Mouse (Mus musculus): ENCODE results near the gene Arsg.
"Not testable (repeated sequence)": the region's sequence is repeated elsewhere in the genome, so short reads cannot be mapped to it uniquely, and the experiment has no call there.

Arsg gene

GRCm38 (mm10) chr11:109468133-109468532 lies 5.0 kb upstream of the Arsg start:
- DNase-seq (ENCODE audit: low spot score in 2 of 2), result no peak

DNA sequence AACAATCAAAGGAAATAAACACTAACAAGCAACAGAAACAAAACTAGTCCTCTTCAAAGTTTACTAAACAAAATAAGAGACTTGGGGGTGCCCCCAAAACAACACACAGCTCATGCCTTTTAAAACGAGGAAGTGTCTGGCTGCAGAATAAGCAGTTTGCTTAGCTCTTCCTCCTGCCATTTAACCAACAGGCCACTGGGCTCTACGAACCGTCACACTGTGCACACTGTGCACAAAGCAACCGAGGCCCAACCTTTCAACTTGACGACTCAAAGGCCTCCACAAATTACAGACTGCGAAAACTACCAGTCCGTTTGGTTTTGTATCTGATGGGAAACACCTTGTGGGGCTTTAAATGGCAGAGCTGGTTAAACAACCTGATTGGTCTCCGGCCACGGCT lies 3.0 kb upstream of the Arsg start:
- DNase-seq (ENCODE audit: low spot score in 2 of 2), result no peak

DNA sequence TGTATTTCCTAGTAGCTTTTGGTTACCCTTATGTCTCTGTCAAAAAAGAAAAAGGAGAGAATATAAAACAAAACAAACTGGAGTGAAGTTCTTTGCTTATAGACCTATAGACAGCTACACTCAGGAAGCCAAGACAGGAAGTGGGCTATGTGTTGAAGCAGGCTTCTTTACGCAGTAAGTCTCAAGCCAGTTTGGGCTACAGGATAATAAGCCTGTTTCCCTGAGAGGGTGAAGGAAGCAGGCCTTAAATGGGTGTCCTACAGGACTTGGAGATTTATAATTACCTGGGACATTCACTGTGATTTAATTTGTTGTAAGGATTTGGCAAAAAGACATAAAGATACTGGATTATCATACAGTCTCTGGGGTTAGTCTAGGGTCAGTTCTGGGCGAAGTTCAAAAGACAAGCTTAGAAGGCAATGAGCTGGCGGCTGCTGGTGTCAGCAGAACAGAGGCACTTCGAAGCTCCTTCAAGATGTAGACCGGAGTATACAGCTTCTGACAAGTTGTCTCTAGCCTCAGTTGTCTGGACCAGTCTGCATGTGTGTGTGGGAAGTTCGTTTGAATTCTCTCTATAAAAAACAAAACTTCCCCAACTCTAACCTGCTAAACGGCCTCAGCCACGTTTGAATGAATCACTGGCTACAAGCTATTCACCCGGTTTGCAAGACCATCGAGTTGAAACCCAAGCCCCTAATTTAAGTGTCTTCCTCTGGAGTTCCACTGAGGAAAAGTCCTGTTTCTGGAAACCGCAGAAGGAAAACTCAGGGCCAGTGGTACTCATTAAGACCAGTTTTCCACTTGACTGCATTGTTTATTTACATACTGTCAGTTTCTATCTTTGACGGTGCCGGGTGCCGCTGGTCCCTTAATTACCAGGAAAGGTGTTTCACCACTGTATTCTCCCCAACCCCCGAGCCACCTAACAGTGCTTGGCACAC lies 2.0 kb upstream of the Arsg start:
- no peak for DNase-seq (ENCODE audit: low spot score in 2 of 2)

- no peak for DNase-seq (ENCODE audit: low spot score in 2 of 2)
These were observed 943 bp upstream of the Arsg start for GRCm38 (mm10) chr11:109472171-109472691.

GRCm38 (mm10) chr11:109472821-109473170 lies 378 bp upstream of the Arsg start:
- no peak for DNase-seq (ENCODE audit: low spot score in 2 of 2)

DNA sequence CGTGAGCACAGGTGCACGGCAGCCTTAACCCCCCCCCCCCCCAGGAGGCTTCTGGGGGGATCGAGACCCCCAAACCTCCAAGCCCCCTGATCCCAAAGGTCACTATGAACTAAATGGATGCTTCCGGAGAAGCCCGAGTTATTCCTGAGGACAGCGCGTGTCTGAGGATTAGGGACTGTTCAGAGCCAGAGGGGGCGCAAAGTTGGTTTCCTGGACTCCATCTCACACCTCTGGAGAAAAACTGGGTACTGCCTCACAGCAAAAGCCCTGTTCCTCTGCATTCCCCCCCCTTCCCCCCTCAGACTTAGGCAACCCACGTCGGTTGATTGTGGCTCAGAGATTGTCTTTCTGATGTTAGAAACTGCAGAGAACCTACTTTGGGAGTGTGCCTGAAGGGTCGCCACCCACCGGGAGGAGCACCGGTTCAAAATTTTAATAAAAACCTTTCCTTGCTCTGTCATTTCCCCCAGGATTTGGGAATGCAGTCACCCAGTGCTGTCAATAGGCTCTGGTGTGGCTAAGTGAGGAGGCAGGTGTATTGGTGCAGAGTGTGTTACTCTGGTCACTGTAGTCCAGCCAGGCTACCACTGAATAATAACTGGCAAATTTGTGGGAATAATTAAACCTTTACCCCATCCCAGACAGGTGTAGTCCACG lies 1.0 kb downstream of the Arsg start:
- DNase-seq (ENCODE audit: low spot score in 2 of 2), result no peak

DNA sequence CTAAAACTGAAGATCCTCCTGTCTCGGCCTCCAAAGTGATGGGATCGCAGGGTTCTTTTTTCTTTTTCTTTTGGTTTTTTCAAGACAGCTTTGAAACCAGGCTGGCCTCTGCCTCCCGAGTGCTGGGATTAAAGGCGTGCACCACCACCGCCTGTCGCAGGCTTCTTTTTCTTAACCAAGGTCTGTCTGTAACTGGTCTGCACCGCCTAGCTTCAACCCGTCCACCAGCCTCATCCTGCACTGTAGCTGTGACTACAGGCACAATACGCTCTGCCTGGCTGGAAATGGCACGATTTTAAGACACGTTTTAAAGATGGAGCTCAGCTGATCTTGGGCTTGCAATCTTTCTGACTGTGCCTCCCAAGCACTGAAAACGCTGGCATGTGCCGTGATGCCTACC lies 1.7 kb downstream of the Arsg start:
- DNase-seq (ENCODE audit: low spot score in 2 of 2), result no peak

GRCm38 (mm10) chr11:109475717-109476116 lies 2.5 kb downstream of the Arsg start:
- no peak for DNase-seq (ENCODE audit: low spot score in 2 of 2)

GRCm38 (mm10) chr11:109476241-109476640 lies 3.1 kb downstream of the Arsg start:
- DNase-seq (ENCODE audit: low spot score in 2 of 2), result no peak

- DNase-seq (ENCODE audit: low spot score in 2 of 2), result no peak
These were observed 3.5 kb downstream of the Arsg start for GRCm38 (mm10) chr11:109476653-109477052.

DNA sequence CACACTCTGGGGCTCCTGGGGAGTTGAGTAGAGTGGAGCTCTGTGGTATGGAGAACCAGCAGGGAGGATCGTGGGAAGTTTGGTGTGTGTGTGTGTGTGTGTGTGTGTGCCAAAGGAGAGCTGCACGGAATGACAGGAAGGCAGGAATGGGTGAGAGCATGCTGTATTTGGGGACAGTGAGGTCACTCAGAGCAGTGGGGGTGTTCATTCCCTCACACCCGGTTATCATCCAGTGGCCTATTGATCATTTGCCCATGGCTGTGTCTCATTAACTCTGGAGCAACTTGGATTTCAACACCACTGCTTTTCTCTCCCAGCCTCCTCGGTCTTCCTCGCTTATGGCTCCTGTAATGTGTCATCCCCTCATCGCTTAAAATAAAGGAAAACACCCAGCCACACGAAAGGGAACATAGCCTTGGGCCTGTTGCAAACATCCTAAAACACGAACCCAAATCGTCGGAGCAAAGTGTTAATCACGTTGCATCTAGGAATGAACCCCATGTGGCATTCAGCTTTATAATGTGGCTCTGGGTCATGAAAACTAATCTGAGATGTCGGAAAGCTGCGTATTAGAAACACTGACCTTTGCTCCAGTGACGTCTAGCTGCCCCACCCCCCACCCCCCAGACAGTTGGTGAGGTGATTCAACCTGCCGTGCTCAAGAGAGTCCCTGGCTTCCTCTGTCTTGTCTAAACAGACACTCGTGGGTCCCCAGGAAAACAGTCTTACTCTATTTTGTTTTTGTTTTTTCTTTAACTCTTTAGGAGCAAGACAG lies 4.6 kb downstream of the Arsg start:
- DNase-seq (ENCODE audit: low spot score in 2 of 2), result no peak

DNA sequence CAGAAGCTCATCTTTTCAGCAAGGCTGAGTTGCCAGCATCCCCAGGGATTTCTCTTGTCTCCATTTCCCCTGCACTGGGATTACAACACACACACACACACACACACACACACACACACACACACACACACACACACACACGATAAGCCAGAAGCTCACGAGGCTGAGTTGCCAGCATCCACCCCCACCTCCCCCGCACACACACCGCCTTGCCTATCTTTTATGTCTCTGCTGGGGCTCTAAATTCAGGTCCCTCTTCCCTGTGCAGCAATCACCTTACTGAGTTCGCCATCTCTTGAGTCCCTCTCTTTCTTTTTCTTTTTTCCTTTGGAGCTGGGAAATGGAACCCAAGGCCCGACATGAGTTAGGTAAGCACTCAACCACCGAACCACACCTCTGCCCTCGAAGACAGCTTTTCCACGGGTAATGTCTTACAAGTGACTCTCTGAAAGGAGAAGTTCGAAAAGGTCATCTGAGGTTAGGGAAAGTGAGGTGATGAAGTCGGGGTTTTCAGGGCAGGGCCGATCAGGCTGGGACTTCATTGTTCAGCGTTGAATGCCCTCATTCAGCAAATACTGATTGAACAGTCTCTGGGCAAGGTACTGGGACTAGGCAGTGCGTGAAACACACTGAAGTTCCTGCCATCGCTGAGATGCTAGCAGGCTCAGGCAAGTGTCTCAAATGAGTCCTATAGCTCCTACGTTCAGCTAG lies 6.6 kb downstream of the Arsg start:
- DNase-seq (ENCODE audit: low spot score in 2 of 2), result no peak

DNA sequence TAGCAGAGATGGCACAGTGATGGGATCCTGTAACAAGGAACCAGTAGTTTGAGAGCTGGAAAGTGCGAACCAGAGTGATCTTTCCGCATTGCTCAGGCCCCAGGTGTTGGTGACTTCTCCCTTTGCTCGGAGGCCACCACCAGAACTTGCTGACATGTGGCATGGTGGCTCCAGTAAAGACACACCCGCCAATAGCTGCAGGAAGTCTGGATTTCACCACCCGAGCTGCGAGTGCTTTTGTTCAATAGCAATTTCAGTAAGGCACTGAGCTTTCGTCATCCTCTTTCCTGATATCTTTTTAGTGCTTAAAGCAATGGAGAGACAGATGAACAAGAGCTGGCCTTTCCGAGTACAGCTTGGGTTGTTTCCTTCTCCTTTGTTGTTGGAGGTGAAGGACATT lies 7.3 kb downstream of the Arsg start:
- no peak for DNase-seq (ENCODE audit: low spot score in 2 of 2)

GRCm38 (mm10) chr11:109485398-109486045 lies 12.3 kb downstream of the Arsg start:
- peak; percentile 35 to 40 for DNase-seq (ENCODE audit: low spot score in 2 of 2)

DNA sequence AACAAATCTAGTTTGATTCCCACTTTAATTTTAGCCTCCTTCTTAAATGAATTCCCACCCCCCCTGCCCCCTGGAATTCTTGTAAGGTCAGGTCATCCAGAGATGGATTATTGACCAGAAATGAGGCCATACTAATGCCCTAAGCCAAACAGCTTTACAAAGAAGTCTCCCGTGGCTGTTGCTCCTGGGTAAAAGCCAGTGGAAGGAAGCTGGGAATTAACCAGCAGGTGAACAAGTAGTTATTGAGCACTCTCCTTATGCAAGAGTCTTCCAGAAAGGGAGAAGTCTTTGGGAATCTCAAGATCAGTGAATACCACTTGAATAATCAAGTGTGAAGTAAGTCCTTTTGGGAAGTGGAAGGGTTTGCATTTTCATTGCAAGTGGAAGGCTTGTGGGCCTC lies 13.9 kb downstream of the Arsg start:
- DNase-seq (ENCODE audit: low spot score in 2 of 2), result no peak

DNA sequence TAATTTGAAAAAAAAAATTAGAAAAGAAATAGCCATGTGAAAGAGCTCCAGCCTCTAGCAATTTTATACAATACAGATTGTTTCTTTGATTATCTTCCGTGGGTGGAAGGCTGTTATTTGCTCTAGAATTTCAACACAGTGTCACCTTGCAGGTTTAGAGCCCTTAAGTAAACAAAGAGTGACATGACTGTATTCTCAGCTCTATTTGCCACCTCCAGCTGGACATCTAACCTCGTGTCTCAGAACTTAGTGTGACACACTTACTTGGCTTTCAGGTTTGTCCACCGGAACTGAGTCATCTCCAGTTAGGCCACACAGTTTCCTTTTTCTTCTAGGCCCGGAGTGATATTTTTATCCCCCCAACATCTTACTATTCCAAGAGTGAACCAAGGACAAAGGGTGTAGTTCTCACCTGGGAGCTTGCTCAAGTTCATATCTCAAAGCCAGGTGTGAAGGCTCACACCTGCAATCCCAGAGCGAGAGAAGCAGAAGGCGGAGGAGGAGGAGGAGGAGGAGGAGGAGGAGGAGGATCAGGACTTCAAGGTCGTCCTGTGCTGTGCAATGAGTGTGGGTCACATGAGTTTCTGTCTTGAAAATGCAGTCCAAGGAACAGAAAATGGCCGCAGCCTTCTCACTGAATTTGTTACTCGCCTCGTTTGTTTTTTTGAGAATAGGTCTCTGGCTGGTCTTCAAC lies 15.0 kb downstream of the Arsg start:
- DNase-seq (ENCODE audit: low spot score in 2 of 2), result no peak

GRCm38 (mm10) chr11:109489763-109490162 lies 16.6 kb downstream of the Arsg start:
- DNase-seq (ENCODE audit: low spot score in 2 of 2), result no peak

- DNase-seq (ENCODE audit: low spot score in 2 of 2), result no peak
These were observed 18.7 kb downstream of the Arsg start for GRCm38 (mm10) chr11:109491844-109492243.

- not testable (repeated sequence) for DNase-seq (ENCODE audit: low spot score in 2 of 2)
These were observed 19.8 kb downstream of the Arsg start for GRCm38 (mm10) chr11:109492847-109493464.
